Mouse (Mus musculus) kidney, adult 2 months (tissue): Measurements from ENCODE around the gene Birc6.

ENCODE experiments used
- CTCF ChIP-seq: fragments of 200-500 bp; conservative IDR thresholded peaks from 2 replicates; pipeline ENCODE4 v1.5.1; 2011; ENCODE audit warnings: low read depth, mild to moderate bottlenecking, control low read depth, low read length, moderate library complexity, mixed read lengths; ENCODE audit not compliant: insufficient read depth, insufficient read length
- POLR2A ChIP-seq: fragments of 200-500 bp; IDR thresholded peaks from one replicate; pipeline ENCODE4 v1.6.1; 2011; ENCODE audit warnings: low read depth, low read length, control low read depth

GRCm38 (mm10) chr17:74751026-74751425 is 222.9 kb downstream of the Birc6 start:
- TF ChIP-seq CTCF (no peak), POLR2A (no peak)
